Mouse (Mus musculus) spleen, embryonic (tissue): ENCODE data around the gene Dnlz.

Experiments
- CTCF ChIA-PET: fragments of 350-600 bp; sonication (Branson Sonifier 250); formaldehyde crosslinking; loops from one replicate; lab custom pipeline; 2022; lab: Charles Lee

Dnlz gene

DNA sequence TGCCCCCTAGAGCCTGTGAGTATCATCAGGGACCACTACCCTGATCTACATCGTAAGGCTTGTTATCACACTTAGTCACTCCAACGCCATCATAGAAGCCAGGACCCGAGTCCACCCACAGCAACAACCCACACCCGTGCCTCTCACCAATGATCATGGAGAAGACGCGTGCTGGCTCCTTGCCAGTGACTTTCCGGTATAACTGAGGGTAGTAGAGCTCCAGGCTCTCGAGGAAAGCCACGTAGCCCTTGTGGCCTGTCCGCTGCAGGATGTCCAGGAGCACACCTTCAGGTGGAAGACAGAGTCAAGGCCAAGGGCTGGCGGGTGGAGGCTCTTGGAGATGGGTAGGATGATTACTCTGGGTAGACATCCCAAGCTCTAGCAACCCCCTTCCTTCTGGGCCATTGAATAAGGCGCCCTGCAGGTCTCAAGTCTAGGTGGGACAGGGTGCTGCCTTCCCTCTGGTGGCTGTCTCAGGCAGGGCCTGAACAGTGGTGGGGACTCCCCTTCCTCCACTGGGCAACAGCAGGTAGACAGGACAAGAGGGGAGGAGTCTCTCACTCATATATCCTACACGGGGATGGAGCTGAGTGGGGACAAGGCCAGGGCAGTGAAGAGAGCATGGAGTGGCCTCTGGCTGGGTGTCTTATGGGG, 6.9 kb upstream of the Dnlz start:
- CTCF ChIA-PET, result no interaction called here

DNA sequence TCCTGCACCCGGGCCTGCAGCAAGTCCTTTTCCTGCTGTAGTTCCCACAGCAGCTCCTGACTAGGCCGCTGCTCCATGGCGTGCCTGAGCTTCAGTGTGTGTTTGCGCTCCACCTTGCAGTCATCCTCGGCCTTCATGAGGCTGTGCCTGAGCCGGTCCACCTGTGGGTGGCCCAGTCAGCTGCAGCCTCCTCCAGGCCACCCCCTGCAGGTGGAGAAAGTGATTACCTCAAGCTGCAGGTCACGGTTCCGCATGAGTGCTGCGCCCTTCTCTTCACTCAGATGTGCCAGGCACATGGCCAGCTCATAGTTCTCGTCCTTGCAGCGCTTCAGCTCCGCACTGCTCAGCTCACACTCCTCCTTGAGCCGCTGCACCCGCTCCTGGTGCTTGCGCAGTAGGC, 5.6 kb upstream of the Dnlz start:
- CTCF ChIA-PET, result no interaction called here

GRCm38 (mm10) chr2:26356678-26357077, 4.8 kb upstream of the Dnlz start:
- CTCF ChIA-PET, result no interaction called here

GRCm38 (mm10) chr2:26356231-26356630, 4.3 kb upstream of the Dnlz start:
- CTCF ChIA-PET, result no interaction called here

- CTCF ChIA-PET, result no interaction called here
Measured at GRCm38 (mm10) chr2:26354401-26354800, 2.5 kb upstream of the Dnlz start.

- CTCF ChIA-PET, result interaction anchor here (0.6 kb wide), 1 partner anchor 168 kb away, joined by 4 read pairs; no protein-coding TSS in a partner anchor
Measured at GRCm38 (mm10) chr2:26353066-26353980, 1.4 kb upstream of the Dnlz start.

- CTCF ChIA-PET, result no interaction called here
Measured at GRCm38 (mm10) chr2:26352291-26352910, 491 bp upstream of the Dnlz start.

DNA sequence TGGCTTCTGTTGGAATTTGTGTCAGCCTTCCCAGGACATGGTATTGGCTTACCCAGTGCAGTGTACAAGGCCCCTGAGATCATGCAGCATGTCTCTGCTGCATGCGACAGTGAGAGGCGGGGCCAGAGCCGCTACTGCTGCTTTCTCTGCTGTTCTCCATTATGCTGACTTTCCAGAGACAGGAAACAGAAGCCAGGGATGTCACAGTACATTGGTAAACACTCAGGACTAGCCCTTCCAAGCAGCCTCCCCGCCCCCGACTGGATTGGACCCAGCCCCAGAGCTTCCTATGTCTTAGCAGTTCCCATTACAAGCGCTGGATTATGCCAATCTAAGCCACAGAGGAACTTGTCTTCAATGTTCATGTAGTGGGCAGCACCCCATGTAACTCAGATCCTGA, 3.7 kb downstream of the Dnlz start:
- CTCF ChIA-PET, result no interaction called here

DNA sequence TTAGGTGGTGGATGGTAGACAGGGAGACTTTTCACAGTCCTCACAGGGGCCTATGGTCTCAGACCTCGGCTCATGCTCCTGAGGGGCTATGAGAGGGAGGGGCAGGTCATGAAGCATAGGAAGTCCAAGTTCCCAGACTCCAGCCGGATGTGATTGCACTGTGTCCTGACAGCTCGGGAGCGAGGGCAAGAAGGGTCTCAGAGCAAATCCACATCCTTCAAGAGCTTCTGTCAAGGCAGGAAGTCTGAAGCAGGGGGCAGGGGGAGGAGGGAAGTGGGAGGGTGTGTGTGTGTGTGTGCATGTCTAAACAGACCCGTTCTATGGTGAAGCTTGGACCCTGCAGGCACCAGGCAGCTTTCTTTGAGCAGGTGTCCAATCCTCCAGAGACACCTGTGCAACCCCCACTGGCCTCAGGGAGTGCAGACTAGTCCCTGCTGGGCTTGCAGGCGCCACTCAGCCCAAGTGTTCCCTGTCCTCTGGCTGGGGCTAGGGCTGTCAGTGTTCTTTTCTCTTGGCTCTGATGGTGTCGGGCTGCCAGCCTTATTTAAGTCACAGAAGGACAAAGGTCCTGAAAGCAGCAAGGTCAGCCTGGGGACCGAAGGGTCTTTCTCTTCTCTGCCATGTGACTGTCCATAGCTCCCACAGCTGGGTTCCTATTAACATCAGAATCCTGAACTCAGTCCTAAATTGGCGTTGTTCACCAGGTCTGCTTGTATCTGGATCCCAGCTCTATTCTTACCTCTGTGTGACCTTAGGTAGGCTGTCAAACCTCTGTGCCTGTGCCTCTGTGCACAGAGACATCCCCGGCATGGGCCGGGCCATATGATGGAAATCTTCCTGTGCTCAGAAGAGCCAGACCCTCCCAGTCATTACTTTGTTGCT, 9.1 kb downstream of the Dnlz start:
- CTCF ChIA-PET, result interaction anchor here (0.6 kb wide), 1 partner anchor 459 kb away, joined by 4 read pairs; no protein-coding TSS in a partner anchor

DNA sequence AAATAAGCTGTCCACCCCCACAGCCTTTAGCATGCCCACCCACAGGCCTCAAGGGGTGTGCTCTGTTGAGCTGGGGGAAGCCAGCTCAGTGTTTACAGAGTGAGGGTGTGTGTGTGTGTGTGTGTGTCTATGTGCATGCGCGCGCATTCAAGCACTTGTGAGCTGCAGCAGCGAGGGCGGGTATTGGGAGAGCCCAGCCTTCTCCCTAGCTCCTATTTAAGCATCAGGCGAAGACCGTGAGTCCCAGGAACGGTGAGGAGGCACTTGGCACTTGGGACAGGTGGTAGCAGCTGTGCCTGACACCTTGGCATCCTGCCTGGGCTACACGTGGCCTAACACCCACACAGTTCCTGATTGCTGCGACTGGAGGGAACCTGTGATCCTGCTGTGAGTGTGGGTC, 9.9 kb downstream of the Dnlz start:
- CTCF ChIA-PET, result interaction anchor here (0.5 kb wide), 1 partner anchor 66 kb away, joined by 3 read pairs; no protein-coding TSS in a partner anchor

DNA sequence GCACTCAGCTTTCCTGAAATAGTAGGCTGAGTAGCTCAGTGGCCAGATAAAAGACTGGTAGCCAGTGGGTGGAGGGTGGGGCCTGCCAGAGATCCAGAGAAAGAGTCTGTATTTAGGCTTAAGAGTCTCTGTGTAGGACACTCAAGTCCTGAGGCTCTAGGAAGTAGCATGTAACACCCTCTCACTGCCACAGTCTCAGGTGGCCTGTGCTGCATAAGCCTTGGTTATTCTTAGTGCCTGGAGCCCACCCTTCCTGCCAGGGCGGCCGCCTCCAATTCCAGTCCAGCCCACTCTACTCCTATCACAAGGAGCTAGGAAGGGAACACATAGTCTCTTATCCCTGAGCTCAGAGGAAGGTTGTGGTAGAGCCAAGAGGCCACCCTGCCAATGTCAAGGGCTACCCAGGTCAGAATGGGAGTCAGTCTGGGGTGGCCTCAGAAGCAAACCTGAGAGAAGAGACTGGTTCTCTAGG, 10.4 kb downstream of the Dnlz start:
- CTCF ChIA-PET, result interaction anchor here (0.5 kb wide), 1 partner anchor 66 kb away, joined by 3 read pairs; no protein-coding TSS in a partner anchor

- CTCF ChIA-PET, result no interaction called here
Measured at GRCm38 (mm10) chr2:26339204-26339551, 12.7 kb downstream of the Dnlz start.

DNA sequence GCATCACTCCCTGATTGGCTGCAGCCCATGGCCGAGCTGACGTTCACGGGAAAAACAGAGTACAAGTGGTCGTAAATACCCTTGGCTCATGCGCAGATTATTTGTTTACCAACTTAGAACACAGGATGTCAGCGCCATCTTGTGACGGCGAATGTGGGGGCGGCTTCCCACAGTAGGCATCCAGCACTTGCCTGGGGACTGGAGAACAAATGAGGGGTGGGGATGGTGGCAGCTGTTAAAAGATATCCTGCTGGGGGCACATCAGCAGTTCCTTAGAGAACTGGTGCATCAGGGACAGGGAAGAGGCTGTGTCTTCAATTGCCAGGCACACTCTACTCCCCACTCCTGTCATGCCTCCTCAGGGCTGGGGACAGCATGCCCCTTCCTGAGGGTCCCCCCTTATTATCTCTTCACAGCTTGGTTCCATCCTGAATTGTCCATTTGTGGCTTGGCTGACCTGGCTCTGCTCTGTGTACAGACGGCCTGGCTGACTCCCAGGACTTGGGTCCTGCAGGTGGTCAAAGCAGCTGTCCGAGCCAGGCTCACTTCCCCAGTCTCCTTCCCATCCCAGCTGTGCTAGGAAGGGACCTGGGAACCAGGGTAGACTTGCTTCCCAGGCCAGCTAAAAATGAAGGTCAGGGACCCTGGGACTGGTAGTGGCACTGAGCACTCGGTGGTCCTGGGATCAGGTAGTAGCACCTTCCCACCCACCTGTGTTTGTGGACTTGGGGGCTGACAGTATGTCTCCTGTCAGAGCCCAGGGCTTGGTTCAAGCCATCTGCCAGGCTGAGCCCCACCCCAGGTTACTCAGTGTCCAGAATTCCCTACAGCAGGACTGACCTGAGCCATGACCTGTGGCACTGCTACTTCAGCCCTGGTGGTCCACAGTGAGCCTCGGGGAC, 13.4 kb downstream of the Dnlz start:
- CTCF ChIA-PET, result no interaction called here

DNA sequence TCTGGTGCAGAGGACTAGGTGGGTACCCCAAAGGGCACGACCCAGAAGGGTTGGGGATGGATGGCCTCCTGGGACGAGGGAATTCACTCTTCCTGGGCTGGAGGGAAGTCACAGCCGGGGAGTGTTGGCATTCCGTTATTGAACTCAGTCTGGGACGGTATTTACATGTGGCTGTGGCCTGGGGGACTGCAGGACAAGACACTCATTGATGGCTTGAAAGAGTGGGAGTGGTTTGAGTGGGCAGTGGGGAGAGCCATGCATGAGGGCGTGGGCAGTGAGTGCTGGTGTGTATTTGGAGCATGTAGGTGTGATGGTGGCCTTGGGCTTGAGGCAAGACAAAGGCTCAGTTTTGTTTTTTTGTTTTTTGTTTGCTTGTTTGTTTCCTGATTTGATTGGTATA, 21.2 kb downstream of the Dnlz start:
- CTCF ChIA-PET, result no interaction called here

GRCm38 (mm10) chr2:26330056-26330468, 21.8 kb downstream of the Dnlz start:
- CTCF ChIA-PET, result no interaction called here

DNA sequence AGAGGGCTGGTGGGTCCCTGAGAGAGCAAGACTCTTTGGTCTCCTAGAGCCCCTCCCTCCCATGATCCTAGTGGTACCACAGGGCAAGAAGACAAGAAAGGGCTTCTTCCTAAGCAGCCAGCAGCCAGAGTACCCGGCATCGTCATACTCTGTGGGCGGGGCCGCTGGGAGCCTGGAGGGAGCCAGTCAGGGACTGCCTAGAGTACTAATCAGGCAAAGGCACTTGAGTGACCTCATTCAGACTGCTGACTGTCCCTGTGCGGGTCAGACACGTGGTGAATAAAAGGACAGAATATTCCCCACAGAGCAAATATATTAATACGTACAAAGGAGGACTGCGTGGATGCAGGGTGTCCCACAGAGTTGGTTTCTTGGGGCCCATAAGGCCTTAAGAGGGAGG, 22.5 kb downstream of the Dnlz start:
- CTCF ChIA-PET, result no interaction called here

DNA sequence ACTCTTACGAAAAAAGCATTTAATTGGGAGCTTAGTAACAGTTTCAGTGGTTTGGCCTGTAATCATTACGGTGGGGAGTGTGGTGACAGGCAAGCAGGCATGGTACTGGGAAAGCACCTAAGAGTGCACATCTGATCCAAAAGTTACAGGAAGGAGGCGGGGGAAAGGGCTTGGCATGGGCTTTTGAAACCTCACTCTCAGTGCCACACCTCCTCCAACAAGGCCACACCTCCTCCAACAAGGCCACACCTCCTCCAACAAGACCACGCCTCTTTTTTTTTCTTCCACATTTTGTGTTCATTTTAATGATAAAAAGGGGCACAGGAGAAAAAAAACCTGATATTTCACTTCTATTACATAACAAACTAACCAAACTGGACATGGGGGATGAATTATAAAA, 24.1 kb downstream of the Dnlz start:
- CTCF ChIA-PET, result no interaction called here

- CTCF ChIA-PET, result interaction anchor here (0.5 to 0.6 kb wide), 2 partner anchors 304 to 2000 kb away, joined by 3 to 8 read pairs; no protein-coding TSS in a partner anchor
Measured at GRCm38 (mm10) chr2:26325386-26326181, 26.3 kb downstream of the Dnlz start.

DNA sequence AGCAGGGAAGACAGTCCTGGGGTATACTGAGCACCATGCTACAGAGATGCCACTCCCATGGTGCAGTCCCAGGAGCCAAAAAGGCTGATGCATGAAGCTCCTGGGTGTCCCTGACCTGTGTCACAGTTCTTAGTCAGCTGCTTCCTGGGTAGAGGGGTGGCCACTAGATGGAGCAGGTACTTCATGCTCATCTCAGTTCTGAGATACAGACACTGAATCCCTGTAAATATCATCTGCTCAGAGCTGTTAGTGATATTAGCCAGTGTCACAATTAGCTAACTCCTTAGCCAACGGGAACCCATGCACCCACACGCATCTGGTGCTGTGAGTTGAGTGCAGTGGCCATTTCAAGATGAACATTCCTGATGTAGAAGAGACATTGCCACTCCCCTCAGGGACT, 27.0 kb downstream of the Dnlz start:
- CTCF ChIA-PET, result interaction anchor here (0.5 kb wide), 1 partner anchor 1999 kb away, joined by 8 read pairs; no protein-coding TSS in a partner anchor
